In the genomic region with DNA sequence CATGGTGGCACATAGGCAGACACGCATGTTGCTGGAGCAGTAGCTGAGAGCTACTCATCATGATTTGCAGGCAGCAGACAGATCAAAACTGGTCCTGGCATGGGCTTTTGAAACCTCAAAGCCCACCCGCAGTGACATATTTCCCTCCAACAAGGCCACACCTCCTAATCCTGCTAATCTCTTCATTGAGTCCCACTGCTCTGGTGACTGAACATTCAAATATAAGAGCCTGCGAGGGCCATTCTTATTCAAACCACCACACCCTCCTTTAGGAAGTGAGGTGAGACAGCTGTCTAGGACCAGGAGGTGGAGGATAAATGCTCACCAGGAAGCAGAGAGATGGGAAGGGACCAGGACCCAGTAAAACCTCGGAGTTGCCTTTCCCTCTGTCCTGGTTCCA, we compare ENCODE assay signal across 28 mouse cellular contexts.
A peak's percentile ranks its signal among the peaks of the same experiment; 100 is the strongest.
DNase-seq lines count a peak whose midpoint lies in the region; ATAC-seq and TF ChIP-seq lines count a peak whose summit lies in the region.
"Had no signal": no experiment of that assay in that cellular context is flagged by ENCODE, and none has a peak within 500 bp of the region (broad histone marks: within the 10 kb centered on the region; RNA-seq: fewer than 3 reads in every experiment).

No protein-coding gene starts in this region.

- WGBS in forebrain, embryonic 10.5 days, result 11% methylated on average over 4 of the region's 4 CpGs
- 17% methylated on average over 4 of the region's 4 CpGs for WGBS in forebrain, embryonic 16.5 days
- WGBS in midbrain, embryonic 11.5 days, result 11% methylated on average over 4 of the region's 4 CpGs
- WGBS in midbrain, postnatal 0 days, result 21% methylated on average over 4 of the region's 4 CpGs

- DNase-seq in forebrain, embryonic 10.5 days (ENCODE audit: extremely low spot score, low spot score), result peak; percentile 60
- peak; percentile 91 for DNase-seq in midbrain, embryonic 11.5 days (ENCODE audit: low spot score, missing footprints)
- DNase-seq in midbrain, postnatal 0 days (ENCODE audit: low spot score), result no peak
- peak; percentile 38 for DNase-seq in WW6 (ENCODE audit: low read depth, low spot score)
- DNase-seq in retina, embryonic 14.5 days (ENCODE audit: low spot score), result peak; percentile 66
- DNase-seq in urinary bladder, postnatal 25 days (ENCODE audit: low spot score), result no peak
- DNase-seq: adrenal gland, postnatal 14 days; cerebellum, adult 18-20 months; gastrocnemius, postnatal 10 days; heart, postnatal 10 days; kidney, adult 9 months; kidney, postnatal 14 days; lung, postnatal 36 days; right cerebral cortex, adult 18-20 months; thymus, adult 18-20 months; thymus, postnatal 36 days had no signal

- ATAC-seq in forebrain, embryonic 16.5 days, result no peak
- peak; percentile 83 for ATAC-seq in midbrain, embryonic 11.5 days (ENCODE audit: low FRiP score)
- ATAC-seq in midbrain, postnatal 0 days (ENCODE audit: low FRiP score), result no peak
- no peak for ATAC-seq in monocyte, adult 5-6 weeks (replicated peaks; ENCODE audit: insufficient number of reproducible peaks, low FRiP score, low TSS enrichment, poor library complexity, severe bottlenecking)
- ATAC-seq: intestine, postnatal 0 days had no signal

- H3K4me1 ChIP-seq in forebrain, embryonic 10.5 days, result peaks cover 30% of the 10 kb centered on the region
- peaks cover 2% of the 10 kb centered on the region for H3K4me1 ChIP-seq in forebrain, embryonic 16.5 days (replicated peaks; ENCODE audit: control insufficient read depth, insufficient read depth, low read length)
- peaks cover 12% of the 10 kb centered on the region for H3K4me1 ChIP-seq in midbrain, embryonic 11.5 days (ENCODE audit: control insufficient read depth, insufficient read depth, low read length)
- H3K4me1 ChIP-seq in midbrain, postnatal 0 days (ENCODE audit: insufficient read depth, low read length), result no peaks in the 10 kb centered on the region
- H3K4me1 ChIP-seq: liver, embryonic 15.5 days; lung, embryonic 15.5 days had no signal

- H3K9me3 ChIP-seq in forebrain, embryonic 10.5 days, result no peaks in the 10 kb centered on the region
- no peaks in the 10 kb centered on the region for H3K9me3 ChIP-seq in forebrain, embryonic 16.5 days (ENCODE audit: control insufficient read depth, low read length)
- no peaks in the 10 kb centered on the region for H3K9me3 ChIP-seq in midbrain, embryonic 11.5 days (ENCODE audit: control insufficient read depth, low read length)
- no peaks in the 10 kb centered on the region for H3K9me3 ChIP-seq in midbrain, postnatal 0 days (ENCODE audit: low read length)
- H3K9me3 ChIP-seq: embryonic facial prominence, embryonic 12.5 days; heart, embryonic 13.5 days; limb, embryonic 12.5 days; liver, embryonic 15.5 days; lung, embryonic 15.5 days; neural tube, embryonic 15.5 days had no signal

- no peak overlapping the region; the same call in 1 of the 2 replicates for H3K4me3 ChIP-seq in forebrain, embryonic 10.5 days
- no peak overlapping the region for H3K4me3 ChIP-seq in forebrain, embryonic 16.5 days (replicated peaks; ENCODE audit: low read length)
- no peak overlapping the region for H3K4me3 ChIP-seq in midbrain, embryonic 11.5 days (ENCODE audit: low read depth, low read length)
- no peak overlapping the region for H3K4me3 ChIP-seq in midbrain, postnatal 0 days (ENCODE audit: low read depth, low read length)
- H3K4me3 ChIP-seq: embryonic facial prominence, embryonic 12.5 days; heart, embryonic 13.5 days; left cerebral cortex, adult 2 months; limb, embryonic 12.5 days; liver, embryonic 15.5 days; lung, embryonic 15.5 days; neural tube, embryonic 15.5 days had no signal

- peak overlapping the region; percentile 63 for H3K27ac ChIP-seq in forebrain, embryonic 10.5 days
- no peak overlapping the region for H3K27ac ChIP-seq in forebrain, embryonic 16.5 days (ENCODE audit: low read length)
- H3K27ac ChIP-seq in midbrain, embryonic 11.5 days (ENCODE audit: low read depth, low read length), result no peak overlapping the region
- H3K27ac ChIP-seq in midbrain, postnatal 0 days (ENCODE audit: low read depth, low read length), result no peak overlapping the region
- H3K27ac ChIP-seq: embryonic facial prominence, embryonic 12.5 days; heart, embryonic 13.5 days; hindbrain, embryonic 14.5 days; left cerebral cortex, adult 2 months; limb, embryonic 12.5 days; liver, embryonic 15.5 days; lung, embryonic 15.5 days; neural tube, embryonic 15.5 days; stomach, postnatal 0 days had no signal

- no peak for TF ChIP-seq CTCF in midbrain, postnatal 0 days (IDR thresholded peaks at IDR 0.05)

- H3K27me3 ChIP-seq in forebrain, embryonic 10.5 days (ENCODE audit: poor library complexity, severe bottlenecking), result peaks cover 100% of the 10 kb centered on the region
- H3K27me3 ChIP-seq in forebrain, embryonic 16.5 days (replicated peaks; ENCODE audit: control insufficient read depth, insufficient read depth, low read length), result no peaks in the 10 kb centered on the region
- peaks cover 84% of the 10 kb centered on the region for H3K27me3 ChIP-seq in midbrain, embryonic 11.5 days (ENCODE audit: control insufficient read depth, insufficient read depth, low read length)
- peaks cover 28% of the 10 kb centered on the region for H3K27me3 ChIP-seq in midbrain, postnatal 0 days (ENCODE audit: insufficient read depth, low read length)
- H3K27me3 ChIP-seq: heart, embryonic 13.5 days; liver, embryonic 15.5 days; lung, embryonic 15.5 days; neural tube, embryonic 15.5 days had no signal

- H3K36me3 ChIP-seq in forebrain, embryonic 10.5 days (replicated peaks), result no peaks in the 10 kb centered on the region
- H3K36me3 ChIP-seq in forebrain, embryonic 16.5 days (ENCODE audit: control insufficient read depth, insufficient read depth), result no peaks in the 10 kb centered on the region
- no peaks in the 10 kb centered on the region for H3K36me3 ChIP-seq in midbrain, embryonic 11.5 days (ENCODE audit: control insufficient read depth, insufficient read depth, low read length)
- H3K36me3 ChIP-seq in midbrain, postnatal 0 days (ENCODE audit: insufficient read depth, low read length), result no peaks in the 10 kb centered on the region
- H3K36me3 ChIP-seq: embryonic facial prominence, embryonic 12.5 days; heart, embryonic 13.5 days; limb, embryonic 12.5 days; liver, embryonic 15.5 days; lung, embryonic 15.5 days; neural tube, embryonic 15.5 days had no signal

- H3K4me2 ChIP-seq in forebrain, embryonic 16.5 days (ENCODE audit: low read length), result no peak overlapping the region
- no peak overlapping the region for H3K4me2 ChIP-seq in midbrain, embryonic 11.5 days
- no peak overlapping the region for H3K4me2 ChIP-seq in midbrain, postnatal 0 days (ENCODE audit: low read depth, low read length, poor library complexity, severe bottlenecking)
- H3K4me2 ChIP-seq: embryonic facial prominence, embryonic 12.5 days; heart, embryonic 13.5 days; hindbrain, embryonic 14.5 days; limb, embryonic 12.5 days; liver, embryonic 15.5 days; lung, embryonic 15.5 days; neural tube, embryonic 15.5 days had no signal

- no peak overlapping the region for H3K9ac ChIP-seq in forebrain, embryonic 16.5 days (replicated peaks; ENCODE audit: low read depth, low read length)
- no peak overlapping the region for H3K9ac ChIP-seq in midbrain, embryonic 11.5 days (ENCODE audit: low read length)
- no peak overlapping the region for H3K9ac ChIP-seq in midbrain, postnatal 0 days (replicated peaks; ENCODE audit: low read length, poor library complexity, severe bottlenecking)
- H3K9ac ChIP-seq: embryonic facial prominence, embryonic 12.5 days; heart, embryonic 13.5 days; hindbrain, embryonic 14.5 days; limb, embryonic 12.5 days; liver, embryonic 15.5 days; lung, embryonic 15.5 days; neural tube, embryonic 15.5 days had no signal

Comparison
In these comparisons a context has a peak if more than half of its experiments do, and no peak if none do; other contexts are left out.
1. DNase-seq: peak in forebrain, embryonic 10.5 days (single experiment), midbrain, embryonic 11.5 days (single experiment), WW6 (single experiment) and retina, embryonic 14.5 days (single experiment); none in midbrain, postnatal 0 days (single experiment) and urinary bladder, postnatal 25 days (single experiment).